Mouse (Mus musculus) myocyte (in vitro differentiated cells): ENCODE measurements around the gene Diras1. TPM values are rescaled to one million over a fixed set of nuclear protein-coding genes. Genes with fewer than 3 reads are reported as not detected.

Source experiments
- H3K27me3 ChIP-seq: one replicate; pipeline ENCODE4 v1.6.1; 2011; ENCODE audit not compliant: control insufficient read depth, insufficient read depth, insufficient read length
- H3K36me3 ChIP-seq: one replicate; pipeline ENCODE4 v1.6.1; 2011; ENCODE audit not compliant: control insufficient read depth, insufficient read depth
- H3K4me2 ChIP-seq: one replicate; pipeline ENCODE4 v1.6.1; 2011; ENCODE audit warnings: low read depth, control low read depth
- H3K4me3 ChIP-seq: one replicate; pipeline ENCODE4 v1.5.1; 2011; ENCODE audit warnings: mild to moderate bottlenecking, control low read depth, moderate library complexity
- H3K79me2 ChIP-seq: one replicate; pipeline ENCODE4 v1.6.1; 2011; ENCODE audit not compliant: control insufficient read depth, insufficient read depth
- H3ac ChIP-seq: one replicate; pipeline ENCODE4 v1.6.1; 2011; ENCODE audit not compliant: control insufficient read depth, insufficient read length
- CEBPB ChIP-seq: IDR thresholded peaks from 2 replicates; pipeline ENCODE4 v1.6.1; 2011; ENCODE audit warnings: mild to moderate bottlenecking, moderate library complexity; ENCODE audit not compliant: poor library complexity, insufficient read depth, severe bottlenecking
- E2F4 ChIP-seq: IDR thresholded peaks from one replicate; pipeline ENCODE4 v1.6.1; 2011; ENCODE audit warnings: mild to moderate bottlenecking, control low read depth, moderate library complexity; ENCODE audit not compliant: insufficient read depth
- MAX ChIP-seq: IDR thresholded peaks from one replicate; pipeline ENCODE4 v1.6.1; 2011; ENCODE audit warnings: low read depth, mild to moderate bottlenecking, control low read depth
- MYOD1 ChIP-seq, 3 experiments: IDR thresholded peaks; one replicate each; pipeline ENCODE4 v1.6.1; 2011; ENCODE audit warnings: control low read depth in 2 of 3, low read depth in 2 of 3, mild to moderate bottlenecking in 2 of 3, moderate library complexity in 1 of 3; ENCODE audit not compliant: insufficient read length in 2 of 3, control insufficient read depth in 1 of 3
- MYOG ChIP-seq, 3 experiments: IDR thresholded peaks; one replicate each; pipeline ENCODE4 v1.6.1; 2011; ENCODE audit warnings: control low read depth in 2 of 3, low read depth in 2 of 3, mild to moderate bottlenecking in 2 of 3; ENCODE audit not compliant: insufficient read length in 2 of 3, control insufficient read depth in 1 of 3, insufficient read depth in 1 of 3
- POLR2A ChIP-seq: IDR thresholded peaks from one replicate; pipeline ENCODE4 v1.6.1; 2011; ENCODE audit warnings: low read depth, mild to moderate bottlenecking, control low read depth, moderate library complexity; ENCODE audit not compliant: insufficient read length
- POLR2AphosphoS2 ChIP-seq: IDR thresholded peaks from one replicate; pipeline ENCODE4 v1.6.1; 2011; ENCODE audit warnings: low read depth, control low read depth; ENCODE audit not compliant: insufficient read length
- REST ChIP-seq: IDR thresholded peaks from one replicate; pipeline ENCODE4 v1.6.1; 2011; ENCODE audit warnings: mild to moderate bottlenecking, control low read depth, moderate library complexity; ENCODE audit not compliant: insufficient read depth, insufficient read length
- SRF ChIP-seq: IDR thresholded peaks from one replicate; pipeline ENCODE4 v1.6.1; 2011; ENCODE audit warnings: low read depth; ENCODE audit not compliant: control insufficient read depth, insufficient read length
- TCF12 ChIP-seq: IDR thresholded peaks from one replicate; pipeline ENCODE4 v1.6.1; 2011; ENCODE audit warnings: mild to moderate bottlenecking, control low read depth; ENCODE audit not compliant: poor library complexity, insufficient read depth, severe bottlenecking
- TCF3 ChIP-seq: IDR thresholded peaks from one replicate; pipeline ENCODE4 v1.6.1; 2011; ENCODE audit warnings: low read depth, control low read depth; ENCODE audit not compliant: insufficient read length
- USF1 ChIP-seq: IDR thresholded peaks from one replicate; pipeline ENCODE4 v1.6.1; 2011; ENCODE audit warnings: low read depth, mild to moderate bottlenecking, control low read depth, moderate library complexity
- polyA plus RNA-seq: library from polyadenylated mRNA; unstranded; fragments of >200 nt; fragmentation: generic; extraction: Trizol; gene quantifications from one replicate; pipeline ENCODE4 v1.2.1, GENCODE M21; 2012; ENCODE audit warnings: missing spikeins

The Diras1 gene
- polyA plus RNA-seq, 1 experiment, result 0.42 TPM

DNA sequence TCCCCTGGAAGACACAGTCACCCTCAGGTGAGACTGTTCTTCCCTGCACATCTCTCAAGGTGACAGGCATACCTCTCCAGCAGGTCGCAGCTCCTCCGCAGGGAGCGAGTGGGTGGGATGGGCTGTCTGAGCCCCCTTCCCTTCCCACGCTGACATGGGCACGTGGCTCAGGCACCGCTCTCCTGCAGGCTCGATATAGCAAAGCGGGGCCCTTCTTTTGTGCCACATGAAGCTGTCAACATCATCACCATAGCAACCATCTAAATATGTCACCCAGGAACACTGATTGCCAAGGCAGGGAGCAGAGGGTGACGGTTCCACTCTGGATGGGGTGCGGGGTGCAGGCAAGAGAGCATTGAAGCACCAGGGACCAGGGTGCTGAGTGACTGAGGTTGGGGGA, 24.3 kb downstream of the Diras1 start:
- H3K79me2 ChIP-seq, result no peaks in the 10 kb centered on the region
- H3K36me3 ChIP-seq, result no peaks in the 10 kb centered on the region
- H3K4me3 ChIP-seq, result no peak overlapping the region
- peaks cover 28% of the 10 kb centered on the region for H3K27me3 ChIP-seq
- TF ChIP-seq MAX (no peak), E2F4 (no peak), SRF (no peak), CEBPB (no peak), TCF12 (no peak), POLR2A (no peak), USF1 (no peak), REST (no peak), MYOD1 (IDR thresholded peaks at IDR 0.05; ENCODE audit: control insufficient read depth in 1 of 3, insufficient read length in 2 of 3, low read depth in 2 of 3) (no peak), POLR2AphosphoS2 (no peak), TCF3 (no peak), MYOG (IDR thresholded peaks at IDR 0.05; ENCODE audit: control insufficient read depth in 1 of 3, insufficient read depth in 1 of 3, insufficient read length in 2 of 3, low read depth in 2 of 3) (no peak)
- H3K4me2 ChIP-seq, result no peak overlapping the region
- no peak overlapping the region for H3ac ChIP-seq

GRCm38 (mm10) chr10:81000197-81001062, 25.0 kb downstream of the Diras1 start:
- peaks cover 28% of the 10 kb centered on the region for H3K27me3 ChIP-seq
- H3K4me3 ChIP-seq, result no peak overlapping the region
- H3K36me3 ChIP-seq, result no peaks in the 10 kb centered on the region
- H3K79me2 ChIP-seq, result no peaks in the 10 kb centered on the region
- TF ChIP-seq MYOG (IDR thresholded peaks at IDR 0.05; ENCODE audit: control insufficient read depth in 1 of 3, insufficient read depth in 1 of 3, insufficient read length in 2 of 3, low read depth in 2 of 3), result no peak
- no peak for TF ChIP-seq POLR2AphosphoS2
- TF ChIP-seq CEBPB, result no peak
- TF ChIP-seq E2F4, result no peak
- TF ChIP-seq MAX, result no peak
- no peak for TF ChIP-seq TCF3
- TF ChIP-seq TCF12, result no peak
- no peak for TF ChIP-seq SRF
- TF ChIP-seq USF1, result no peak
- no peak for TF ChIP-seq MYOD1 (IDR thresholded peaks at IDR 0.05; ENCODE audit: control insufficient read depth in 1 of 3, insufficient read length in 2 of 3, low read depth in 2 of 3)
- no peak for TF ChIP-seq REST
- TF ChIP-seq POLR2A, result no peak
- H3ac ChIP-seq, result no peak overlapping the region
- peak overlapping the region; percentile 8 for H3K4me2 ChIP-seq

DNA sequence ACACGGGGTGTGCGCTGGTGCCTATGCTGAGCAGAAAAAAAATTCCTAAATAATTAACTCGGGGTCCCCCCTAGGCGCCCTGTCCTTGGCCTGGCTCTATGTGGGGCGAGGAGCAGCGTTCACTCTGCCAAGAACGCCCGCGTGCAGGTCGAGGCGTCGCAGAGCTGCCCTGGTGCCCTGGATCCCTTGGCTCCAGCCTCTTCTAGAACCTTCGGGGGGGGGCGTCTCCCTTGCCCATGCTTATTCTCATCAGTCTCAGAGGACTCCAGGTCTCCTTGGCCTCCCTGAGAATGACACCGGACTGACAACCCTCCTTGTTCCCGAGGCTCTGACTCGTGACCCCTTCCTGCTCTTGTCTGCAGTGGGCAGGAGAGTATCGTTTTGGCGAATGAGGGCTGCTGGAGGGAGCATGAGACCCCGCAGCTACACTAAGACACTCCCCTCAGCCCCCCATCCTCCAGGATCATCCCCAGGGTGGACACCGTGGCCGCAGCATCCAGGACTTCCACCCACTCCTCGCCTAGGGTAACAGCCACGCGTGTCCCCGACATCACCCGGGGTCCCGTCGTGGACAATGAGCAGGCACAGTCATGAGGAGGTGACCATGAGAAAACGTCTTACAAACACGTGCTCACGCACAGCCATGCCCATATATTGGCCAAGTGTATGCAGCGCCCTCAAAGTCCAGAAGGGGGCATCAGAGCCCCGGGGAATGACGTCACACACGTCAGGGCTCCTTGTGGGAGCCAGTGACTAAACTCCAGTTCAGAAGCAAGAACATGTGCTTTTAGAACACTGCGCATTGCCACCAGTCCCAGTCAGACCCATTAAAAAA, 25.9 kb downstream of the Diras1 start:
- H3K4me2 ChIP-seq, result peak overlapping the region; percentile 27
- peaks cover 26% of the 10 kb centered on the region for H3K27me3 ChIP-seq
- H3K4me3 ChIP-seq, result no peak overlapping the region

GRCm38 (mm10) chr10:80998778-80999177, 26.7 kb downstream of the Diras1 start:
- Histone ChIP-seq H3ac (no peak overlapping the region), H3K27me3 (peaks cover 18% of the 10 kb centered on the region), H3K4me2 (no peak overlapping the region), H3K79me2 (no peaks in the 10 kb centered on the region), H3K4me3 (no peak overlapping the region), H3K36me3 (no peaks in the 10 kb centered on the region)
- peak in 1 of 3 experiments; percentile 24 for TF ChIP-seq MYOD1 (IDR thresholded peaks at IDR 0.05; ENCODE audit: control insufficient read depth in 1 of 3, insufficient read length in 2 of 3, low read depth in 2 of 3)
- TF ChIP-seq TCF3, result no peak
- TF ChIP-seq E2F4, result no peak
- peak in 1 of 3 experiments; percentile 19 for TF ChIP-seq MYOG (IDR thresholded peaks at IDR 0.05; ENCODE audit: control insufficient read depth in 1 of 3, insufficient read depth in 1 of 3, insufficient read length in 2 of 3, low read depth in 2 of 3)

More for the DNA sequence above, 25.9 kb downstream of the Diras1 start:
- H3K79me2 ChIP-seq, result no peaks in the 10 kb centered on the region
- peak; percentile 22 for TF ChIP-seq MAX
- no peak for TF ChIP-seq POLR2AphosphoS2
- no peak for TF ChIP-seq REST
- TF ChIP-seq CEBPB, result no peak
- no peak for TF ChIP-seq MYOD1 (IDR thresholded peaks at IDR 0.05; ENCODE audit: control insufficient read depth in 1 of 3, insufficient read length in 2 of 3, low read depth in 2 of 3)
- TF ChIP-seq USF1, result peak; percentile 41
- peak; percentile 61 for TF ChIP-seq SRF
- TF ChIP-seq POLR2A, result no peak
- TF ChIP-seq E2F4, result no peak
- TF ChIP-seq TCF3, result no peak
- TF ChIP-seq MYOG (IDR thresholded peaks at IDR 0.05; ENCODE audit: control insufficient read depth in 1 of 3, insufficient read depth in 1 of 3, insufficient read length in 2 of 3, low read depth in 2 of 3), result no peak
- TF ChIP-seq TCF12, result no peak
- no peaks in the 10 kb centered on the region for H3K36me3 ChIP-seq
- H3ac ChIP-seq, result no peak overlapping the region
